Mouse (Mus musculus): ENCODE results near the gene Pgbd5.

Pgbd5 gene

GRCm38 (mm10) chr8:124439558-124439957 lies at the start of gene Pgbd5:
Gene Pgbd5, minus strand, starts transcription at chr8:124439658.
- DNase-seq, result no peak

GRCm38 (mm10) chr8:124483356-124484115 lies 44.1 kb upstream of the Pgbd5 start:
- DNase-seq, result no peak

GRCm38 (mm10) chr8:124482790-124483189 lies 43.3 kb upstream of the Pgbd5 start:
- DNase-seq, result no peak

- DNase-seq, result no peak
These were observed 40.9 kb upstream of the Pgbd5 start for GRCm38 (mm10) chr8:124480321-124480720.

GRCm38 (mm10) chr8:124479251-124479650 lies 39.8 kb upstream of the Pgbd5 start:
- DNase-seq, result no peak

- DNase-seq, result no peak
These were observed 37.2 kb upstream of the Pgbd5 start for GRCm38 (mm10) chr8:124476701-124477100.

GRCm38 (mm10) chr8:124475690-124476089 lies 36.2 kb upstream of the Pgbd5 start:
- DNase-seq, result no peak

- no peak for DNase-seq
These were observed 25.2 kb upstream of the Pgbd5 start for GRCm38 (mm10) chr8:124464641-124465040.

- no peak for DNase-seq
These were observed 23.7 kb upstream of the Pgbd5 start for GRCm38 (mm10) chr8:124463111-124463510.

GRCm38 (mm10) chr8:124462192-124462591 lies 22.7 kb upstream of the Pgbd5 start:
- no peak for DNase-seq

- no peak for DNase-seq
These were observed 21.6 kb upstream of the Pgbd5 start for GRCm38 (mm10) chr8:124461103-124461502.

- no peak for DNase-seq
These were observed 21.2 kb upstream of the Pgbd5 start for GRCm38 (mm10) chr8:124460660-124461059.

- DNase-seq, result no peak
These were observed 20.2 kb upstream of the Pgbd5 start for GRCm38 (mm10) chr8:124459627-124460026.

- DNase-seq, result no peak
These were observed 15.9 kb upstream of the Pgbd5 start for GRCm38 (mm10) chr8:124455359-124455758.

- no peak for DNase-seq
These were observed 10.9 kb upstream of the Pgbd5 start for GRCm38 (mm10) chr8:124450192-124450895.

GRCm38 (mm10) chr8:124448962-124449670 lies 9.7 kb upstream of the Pgbd5 start:
- DNase-seq, result no peak

GRCm38 (mm10) chr8:124436741-124437140 lies 2.7 kb downstream of the Pgbd5 start:
- no peak for DNase-seq

GRCm38 (mm10) chr8:124435707-124436243 lies 3.7 kb downstream of the Pgbd5 start:
- no peak for DNase-seq

- no peak for DNase-seq
These were observed 4.3 kb downstream of the Pgbd5 start for GRCm38 (mm10) chr8:124435170-124435569.

GRCm38 (mm10) chr8:124434126-124434790 lies 5.2 kb downstream of the Pgbd5 start:
- DNase-seq, result peak; percentile 83 to 91

GRCm38 (mm10) chr8:124433451-124434125 lies 5.9 kb downstream of the Pgbd5 start:
- DNase-seq, result peak; percentile 2 to 19

GRCm38 (mm10) chr8:124430881-124431280 lies 8.6 kb downstream of the Pgbd5 start:
- no peak for DNase-seq
